Mouse (Mus musculus) kidney, postnatal 4 days (tissue): ENCODE measurements at regions not wholly inside any gene's neighbourhood (a gene's known extent, or its start where the extent isn't known, plus 50 kb on each side); places are given as distances from the start of the nearest gene placed in this dataset.
"Not testable (repeated sequence)": the region's sequence is repeated elsewhere in the genome, so short reads cannot be mapped to it uniquely, and the experiment has no call there.

Experiments used
- DNase-seq, 2 experiments: peaks; one replicate each; pipeline ENCODE4 v3.0.0; 2021; ENCODE audit warnings: mixed read lengths in 2 of 2

DNA sequence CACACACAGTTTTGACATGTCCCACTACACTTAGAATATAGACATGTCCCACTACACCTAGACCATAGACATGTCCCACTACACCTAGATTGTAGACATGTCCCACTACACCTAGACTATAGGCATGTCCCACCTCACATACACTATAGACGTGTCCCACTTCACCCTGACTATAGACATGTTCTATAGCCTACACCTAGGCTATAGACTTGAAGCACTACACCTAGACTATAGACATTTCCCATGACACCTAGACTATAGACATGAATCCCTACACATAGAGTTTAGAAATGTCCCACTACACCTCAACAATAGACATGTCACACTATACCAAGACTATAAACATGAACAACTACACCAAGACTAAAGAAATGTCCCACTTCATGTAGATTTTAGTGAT, 2580.9 kb downstream of the Gm37988 start:
- DNase-seq: no peak

DNA sequence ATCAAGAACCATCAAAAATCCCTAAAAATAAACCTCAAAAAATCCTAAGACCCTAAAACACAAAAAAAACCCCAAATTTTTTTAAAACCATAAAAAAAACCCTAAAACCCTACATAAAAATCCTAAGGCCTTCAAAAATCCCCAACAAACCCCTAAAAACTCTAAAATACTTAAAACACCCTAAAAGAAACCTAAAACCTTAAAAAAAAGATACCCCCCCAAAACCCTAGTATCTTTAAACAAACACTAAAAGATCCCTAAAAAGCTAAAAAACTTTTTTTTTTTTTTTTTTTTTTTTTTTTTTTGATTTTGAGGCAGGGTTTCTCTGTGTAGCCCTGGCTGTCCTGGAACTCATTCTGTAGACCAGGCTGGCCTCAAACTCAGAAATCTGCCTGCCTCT, 2585.8 kb downstream of the Gm37988 start:
- DNase-seq: no peak

DNA sequence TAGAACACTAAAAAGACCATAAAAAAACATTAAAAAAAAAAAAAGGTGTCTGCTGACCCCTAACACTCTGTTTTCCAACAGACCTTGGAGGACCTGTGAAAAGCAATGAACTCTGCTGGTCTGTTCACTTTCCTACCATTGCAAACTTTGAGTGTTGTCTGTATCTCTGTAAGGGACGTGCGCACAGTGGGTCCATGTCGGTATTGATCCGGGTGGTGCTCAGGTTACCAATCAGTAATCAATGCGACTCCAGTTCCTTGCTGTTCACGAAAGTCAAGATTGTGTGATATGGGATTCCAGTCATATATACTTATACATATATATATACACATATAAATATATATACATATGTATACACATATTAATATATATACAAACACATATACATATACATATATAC, 2586.5 kb downstream of the Gm37988 start:
- no peak for DNase-seq

DNA sequence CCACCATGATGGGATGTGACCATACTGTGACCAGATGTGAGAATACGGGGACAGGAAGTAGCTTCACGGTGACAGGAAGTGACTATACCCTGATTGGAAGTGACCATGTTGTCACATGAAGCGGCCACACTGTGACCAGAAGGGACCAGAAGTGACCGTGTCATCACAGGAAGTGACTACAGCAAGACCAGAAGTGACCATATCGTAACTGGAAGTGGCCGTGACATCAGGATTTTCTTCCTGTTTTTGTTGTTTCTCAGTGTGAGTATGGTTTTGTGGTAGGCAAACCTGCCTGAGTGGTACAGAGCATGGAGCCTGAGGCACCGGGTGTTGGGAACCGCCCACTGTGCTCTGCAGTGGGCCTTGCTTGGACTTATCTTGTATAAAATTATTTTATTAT, 2587.8 kb downstream of the Gm37988 start:
- DNase-seq: no peak

- peak; percentile 24 to 35 for DNase-seq
These were observed 2589.4 kb downstream of the Gm37988 start for GRCm38 (mm10) chr1:7396867-7397806.

- peak; percentile 99 for DNase-seq
These were observed 2590.2 kb downstream of the Gm37988 start for GRCm38 (mm10) chr1:7397807-7398446.

- DNase-seq: no peak
These were observed 2591.1 kb downstream of the Gm37988 start for GRCm38 (mm10) chr1:7398678-7399218.

DNA sequence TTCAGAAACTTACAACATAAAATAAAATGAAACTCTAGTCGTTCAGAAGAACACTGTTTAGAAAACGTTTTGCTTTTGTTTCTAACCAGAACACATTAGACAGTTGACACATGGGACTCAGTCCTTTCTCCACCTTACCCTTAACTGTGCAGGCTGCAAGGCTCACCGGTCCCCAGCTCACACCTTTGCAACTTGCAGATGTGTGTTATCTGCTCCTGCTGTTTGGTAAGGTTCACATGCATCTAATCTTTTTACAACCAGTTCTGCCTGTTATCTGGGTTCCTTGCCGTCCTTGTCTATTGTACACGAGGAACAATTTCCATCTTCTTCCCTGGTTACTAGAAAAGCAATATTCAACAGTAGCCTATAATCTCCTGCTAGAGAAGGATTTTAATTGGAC, 2598.0 kb downstream of the Gm37988 start:
- not testable (repeated sequence) for DNase-seq

- no peak for DNase-seq
These were observed 2606.8 kb downstream of the Gm37988 start for GRCm38 (mm10) chr1:7414444-7414843.

DNA sequence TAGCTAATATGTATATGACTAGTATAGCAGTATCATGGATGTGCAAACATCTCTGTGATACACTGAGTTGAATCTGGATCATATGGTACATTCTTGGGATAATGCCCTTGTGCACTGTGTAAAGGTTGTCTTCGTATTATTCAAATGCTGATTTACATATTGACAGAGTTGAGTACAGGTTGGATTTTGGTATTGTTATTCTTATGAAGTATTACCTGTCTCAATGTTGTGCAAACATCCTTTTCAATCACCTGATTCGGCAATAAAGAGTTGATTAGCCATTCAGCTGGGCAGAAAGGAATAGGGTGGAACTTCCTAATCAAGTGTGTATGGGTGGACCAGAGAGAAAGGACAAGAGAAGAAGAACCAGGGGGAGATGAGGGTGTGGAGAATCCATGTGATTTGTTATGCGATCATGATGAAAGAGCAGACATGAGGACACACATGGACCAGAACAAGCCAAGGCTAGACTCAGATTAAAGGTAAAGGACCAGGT, 2644.0 kb downstream of the Gm37988 start:
- DNase-seq: no peak

DNA sequence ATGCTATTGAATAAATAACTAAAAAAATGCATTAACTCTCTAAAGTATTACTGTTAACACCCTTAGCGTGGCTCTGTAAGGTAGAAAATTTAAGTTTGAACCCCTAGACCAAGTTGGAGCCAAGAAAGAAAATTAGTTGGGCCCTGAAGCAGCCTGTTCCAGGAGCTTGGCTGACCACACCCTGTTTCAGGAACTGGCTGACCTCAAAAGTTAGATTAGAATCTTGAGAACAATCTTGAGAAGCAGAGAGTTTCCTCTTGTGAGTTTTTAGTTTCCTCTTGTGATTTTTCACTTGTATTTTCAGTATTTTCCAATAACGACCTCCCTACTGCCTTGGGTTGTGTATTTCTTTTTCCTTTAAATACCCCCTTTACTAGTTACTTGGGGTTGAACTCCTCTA, 2647.2 kb downstream of the Gm37988 start:
- no peak for DNase-seq

DNA sequence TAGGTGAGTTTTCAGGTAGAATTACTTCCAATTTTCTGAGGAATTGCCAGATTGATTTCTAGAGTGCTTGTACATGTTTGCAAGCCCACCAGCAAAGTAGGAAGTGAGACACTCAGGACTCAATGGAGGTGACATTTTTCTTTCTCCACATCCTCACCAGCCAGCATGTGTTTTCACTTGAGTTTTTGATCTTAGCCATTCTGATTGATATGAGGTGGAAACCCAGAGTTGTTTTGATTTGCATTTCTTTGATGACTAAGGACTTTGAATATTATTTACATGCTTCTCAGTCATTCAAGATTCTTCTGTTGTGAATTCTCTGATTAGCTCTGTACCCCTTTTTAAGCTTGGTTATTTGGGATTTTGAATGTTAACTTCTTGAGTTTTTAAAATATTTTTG, 2650.2 kb downstream of the Gm37988 start:
- DNase-seq: no peak

DNA sequence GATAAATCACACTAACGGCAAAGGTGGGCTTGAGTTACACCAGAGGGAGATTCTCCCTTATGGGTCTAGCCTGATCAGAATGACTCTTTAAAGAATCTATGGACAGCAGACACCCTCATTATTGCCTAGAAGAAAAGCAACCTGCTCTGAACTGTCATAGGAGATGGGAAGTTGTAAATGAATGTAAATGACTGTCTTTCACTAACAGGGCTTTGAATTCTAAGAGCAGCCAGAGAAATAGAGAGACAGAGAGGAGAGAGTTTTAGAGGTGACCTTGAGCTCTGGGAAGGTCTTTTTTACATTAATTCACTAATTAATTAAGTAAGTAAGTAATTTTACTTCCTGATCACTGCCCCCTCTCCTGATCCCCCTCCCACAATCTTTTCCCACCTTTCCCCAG, 2686.4 kb downstream of the Gm37988 start:
- DNase-seq: no peak

DNA sequence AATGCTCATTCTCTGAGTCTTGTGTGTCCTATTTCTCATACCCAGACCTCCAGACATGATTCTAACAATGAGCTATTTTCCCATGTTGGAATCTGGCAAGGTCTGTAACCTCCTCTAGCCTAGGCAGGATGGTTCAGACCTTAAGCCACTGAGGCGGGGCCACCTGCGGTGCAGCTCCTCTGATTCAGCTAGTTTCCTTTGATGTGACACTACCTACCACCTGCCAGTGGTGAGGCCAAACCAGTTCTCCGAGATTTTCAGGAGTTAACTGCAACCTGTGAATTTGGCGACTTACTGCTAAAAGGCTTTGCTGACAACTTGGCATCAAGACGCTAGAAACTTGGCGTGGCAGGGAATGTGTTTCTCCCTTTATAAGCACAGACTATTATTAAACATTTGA, 2691.3 kb downstream of the Gm37988 start:
- DNase-seq: no peak

- DNase-seq: no peak
These were observed 2694.7 kb downstream of the Gm37988 start for GRCm38 (mm10) chr1:7502363-7502762.

GRCm38 (mm10) chr1:7518791-7519190, 2711.1 kb downstream of the Gm37988 start:
- no peak for DNase-seq

DNA sequence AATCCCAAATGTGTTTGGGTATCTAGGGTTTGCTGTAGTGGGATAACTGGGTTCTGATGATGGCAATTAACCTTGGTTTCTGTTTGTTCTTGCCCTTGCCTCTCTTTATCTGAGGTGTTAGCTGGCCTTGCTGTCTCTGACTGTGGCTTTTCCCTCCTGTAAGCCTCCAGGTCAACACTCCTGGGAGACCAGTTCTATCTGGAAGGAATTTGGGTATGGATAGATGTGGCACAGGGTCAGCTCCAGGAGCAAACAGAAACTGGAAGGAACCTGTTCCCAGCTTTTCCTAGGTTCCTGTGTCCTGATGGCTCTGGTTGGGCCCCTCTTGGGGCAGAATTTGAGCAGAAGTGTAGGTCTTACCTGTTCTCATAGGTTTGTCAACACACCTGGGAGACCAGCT, 2725.8 kb downstream of the Gm37988 start:
- DNase-seq: no peak

GRCm38 (mm10) chr1:7535191-7535590, 2727.5 kb downstream of the Gm37988 start:
- DNase-seq: no peak

DNA sequence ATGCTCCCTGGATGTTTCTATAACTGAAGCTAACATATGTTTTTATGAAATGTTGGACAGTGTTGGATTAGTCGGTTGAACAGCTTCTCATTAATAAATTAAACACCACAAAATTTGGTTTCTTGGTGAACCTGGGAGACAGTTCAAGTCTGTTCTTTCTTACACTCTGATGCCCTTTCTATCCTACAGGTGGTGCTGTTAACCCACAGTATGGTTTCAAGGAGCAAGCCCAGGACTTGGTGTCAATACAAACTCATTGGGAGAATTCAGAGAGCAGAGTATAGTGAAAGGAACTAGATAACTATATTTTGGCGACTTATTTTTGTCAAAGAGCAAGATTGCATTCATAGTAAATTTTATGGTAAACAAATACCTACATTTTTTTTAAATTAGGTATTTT, 2735.8 kb downstream of the Gm37988 start:
- no peak for DNase-seq

GRCm38 (mm10) chr1:7548261-7548660, 2740.6 kb downstream of the Gm37988 start:
- no peak for DNase-seq

- no peak for DNase-seq
These were observed 2767.1 kb downstream of the Gm37988 start for GRCm38 (mm10) chr1:7574787-7575186.

DNA sequence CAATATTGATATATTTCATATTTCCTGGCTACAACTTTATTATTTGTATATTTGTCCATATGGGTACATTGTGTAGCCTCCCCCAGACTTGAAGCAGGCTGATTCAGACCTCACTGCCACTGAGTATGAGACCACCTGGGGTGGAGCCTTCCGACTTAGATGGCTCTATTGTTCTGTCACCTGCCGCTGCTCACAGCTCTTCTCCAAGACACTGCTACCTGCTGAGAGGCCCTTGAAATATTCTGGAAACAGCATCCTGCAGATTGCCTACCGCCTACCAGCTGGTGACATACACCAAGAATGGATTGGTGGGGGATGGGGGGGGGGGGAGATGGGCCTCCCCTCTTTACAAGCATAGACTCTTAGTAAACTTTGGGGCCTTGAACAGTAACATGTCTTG, 2778.7 kb downstream of the Gm37988 start:
- no peak for DNase-seq

DNA sequence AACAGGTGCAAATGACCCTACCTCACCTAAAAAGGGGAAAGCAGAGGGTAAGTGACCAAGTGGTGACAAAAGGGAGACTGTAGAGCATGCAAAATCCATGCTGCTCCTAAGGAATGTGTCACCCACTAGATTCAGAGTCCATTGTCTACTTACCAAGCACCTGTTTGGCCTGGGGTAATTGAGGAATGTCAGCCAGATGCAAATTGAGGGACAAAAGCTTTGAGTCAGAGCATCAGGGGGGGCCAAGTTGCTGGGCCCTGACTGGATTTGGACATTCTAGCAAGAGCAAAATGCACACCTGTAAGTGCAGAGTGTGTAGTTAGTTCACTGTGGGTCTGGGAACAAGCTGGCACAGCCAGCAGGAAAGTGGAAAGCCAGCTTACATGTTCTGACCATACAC, 2783.6 kb downstream of the Gm37988 start:
- DNase-seq: no peak
